Mouse (Mus musculus) heart, embryonic 15.5 days (tissue): Measurements from ENCODE around the gene Otog. TPM values are rescaled to one million over a fixed set of nuclear protein-coding genes. Genes with fewer than 3 reads are reported as not detected.

Experiments used
- ATAC-seq: fragments of 200-750 bp; cut with Nextera tagmentation; replicated peaks from 2 replicates; pipeline ENCODE4 v1.8.0; 2017; ENCODE audit warnings: low read depth, moderate TSS enrichment; ENCODE audit not compliant: insufficient number of reproducible peaks, insufficient read depth, low FRiP score
- H3K27ac ChIP-seq: fragments of 300-500 bp; sonication (generic); 2 replicates; pipeline ENCODE4 v1.5.1; 2015; ENCODE audit warnings: mild to moderate bottlenecking, inconsistent platforms
- H3K27me3 ChIP-seq: fragments of 300-500 bp; sonication (generic); 2 replicates; pipeline ENCODE4 v1.6.1; 2015; ENCODE audit warnings: inconsistent platforms
- H3K36me3 ChIP-seq: fragments of 300-500 bp; sonication (generic); 2 replicates; pipeline ENCODE4 v1.6.1; 2015; ENCODE audit warnings: mild to moderate bottlenecking, inconsistent platforms
- H3K4me1 ChIP-seq: fragments of 300-500 bp; sonication (generic); replicated peaks from 2 replicates; pipeline ENCODE4 v1.6.1; 2015; ENCODE audit warnings: inconsistent platforms
- H3K4me2 ChIP-seq: fragments of 300-500 bp; sonication (generic); 2 replicates; pipeline ENCODE4 v1.6.1; 2015; ENCODE audit warnings: inconsistent platforms, mild to moderate bottlenecking, moderate library complexity
- H3K4me3 ChIP-seq: fragments of 300-500 bp; sonication (generic); 2 replicates; pipeline ENCODE4 v1.5.1; 2015; ENCODE audit warnings: mild to moderate bottlenecking, inconsistent platforms
- H3K9ac ChIP-seq: fragments of 300-500 bp; sonication (generic); 2 replicates; pipeline ENCODE4 v1.6.1; 2015; ENCODE audit warnings: mild to moderate bottlenecking, inconsistent platforms
- H3K9me3 ChIP-seq: fragments of 300-500 bp; sonication (generic); replicated peaks from 2 replicates; pipeline ENCODE4 v1.6.1; 2016; ENCODE audit warnings: inconsistent platforms
- WGBS: fragments of 180-500 bp; shearing (Covaris S2); methylation state at CpG from one replicate; pipeline ENCODE4 v1.1.7; 2015; ENCODE audit warnings: mixed read lengths; 5-methylcytosine and 5-hydroxymethylcytosine counted together
- polyA plus RNA-seq: library from polyadenylated mRNA; unstranded; fragments of >200 nt; fragmentation: Nextera tagmentation; extraction: Ambion mirVana; gene quantifications from 2 replicates; pipeline ENCODE4 v1.2.1, GENCODE M21; 2015

Otog gene
- polyA plus RNA-seq, 1 experiment from 2014 or later, result not detected

DNA sequence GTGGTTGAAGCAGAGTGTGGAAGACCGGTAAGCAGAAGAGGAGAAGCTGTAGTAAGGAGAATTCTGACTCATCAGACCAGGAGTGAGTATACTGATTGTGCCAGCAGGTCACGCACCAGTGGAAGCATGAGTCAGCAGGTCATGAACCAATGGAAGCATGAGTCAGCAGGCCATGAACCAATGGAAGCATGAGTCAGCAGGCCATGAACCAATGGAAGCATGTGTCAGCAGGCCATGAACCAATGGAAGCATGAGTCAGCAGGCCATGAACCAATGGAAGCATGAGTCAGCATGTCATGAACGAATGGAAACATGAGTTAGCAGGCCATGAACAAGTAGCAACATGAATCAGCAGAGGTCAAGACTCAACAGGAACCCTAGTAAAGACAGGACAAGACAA, 80.5 kb downstream of the Otog start:
- 70% methylated on average over 3 of the region's 3 CpGs for WGBS
- Histone ChIP-seq H3K4me2 (no peak overlapping the region), H3K27me3 (no peaks in the 10 kb centered on the region), H3K4me3 (no peak overlapping the region), H3K9me3 (no peaks in the 10 kb centered on the region), H3K9ac (no peak overlapping the region), H3K27ac (no peak overlapping the region), H3K4me1 (peaks cover 8% of the 10 kb centered on the region), H3K36me3 (no peaks in the 10 kb centered on the region)
- no peak for ATAC-seq

DNA sequence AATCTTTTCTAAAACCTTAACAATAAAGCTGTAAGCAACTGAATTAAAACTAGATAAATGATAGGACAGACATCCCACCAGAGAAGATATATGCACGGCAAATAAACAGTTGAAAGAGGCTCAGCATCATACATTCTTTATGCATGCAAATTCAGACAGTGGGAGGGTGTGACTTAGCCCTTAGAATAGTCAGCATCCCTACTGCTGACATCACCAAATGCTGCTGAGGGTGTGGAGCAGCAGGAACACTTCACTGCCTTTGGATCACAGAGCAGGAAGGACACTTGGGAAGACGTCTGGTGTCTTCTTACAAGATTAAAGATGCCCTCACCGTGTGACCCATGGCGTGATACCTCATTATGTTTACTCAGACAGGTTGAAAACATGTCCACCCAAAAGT, 87.1 kb downstream of the Otog start:
- Histone ChIP-seq H3K4me2 (no peak overlapping the region), H3K27me3 (no peaks in the 10 kb centered on the region), H3K4me1 (no peaks in the 10 kb centered on the region), H3K9me3 (no peaks in the 10 kb centered on the region), H3K9ac (no peak overlapping the region), H3K27ac (no peak overlapping the region), H3K36me3 (no peaks in the 10 kb centered on the region), H3K4me3 (no peak overlapping the region)
- ATAC-seq, result no peak
- 49% methylated on average over 4 of the region's 4 CpGs for WGBS

DNA sequence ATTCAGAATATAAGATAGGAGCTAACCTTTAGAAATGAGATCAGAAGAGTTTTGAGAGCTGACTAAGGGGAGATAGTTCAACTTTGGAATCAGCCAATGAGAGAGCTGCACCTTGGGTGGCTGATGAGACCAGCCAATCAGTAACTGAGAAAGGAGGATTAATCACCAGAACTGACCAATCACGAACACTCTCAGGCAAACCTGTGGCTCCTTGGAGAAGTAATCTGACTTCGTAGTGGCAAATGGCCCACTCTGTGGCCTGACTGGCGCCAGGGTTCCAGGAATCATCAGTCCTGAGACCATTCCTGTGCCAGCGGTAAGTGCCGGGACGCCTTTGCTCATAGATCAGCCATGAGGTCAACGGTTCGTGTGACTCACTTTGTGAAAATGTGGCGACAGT, 96.6 kb downstream of the Otog start:
- H3K9ac ChIP-seq, result no peak overlapping the region
- H3K27ac ChIP-seq, result no peak overlapping the region
- H3K4me1 ChIP-seq, result no peaks in the 10 kb centered on the region
- no peaks in the 10 kb centered on the region for H3K36me3 ChIP-seq
- whole genome bisulfite sequencing, result 85% methylated on average over 9 of the region's 9 CpGs
- ATAC-seq, result no peak
- no peaks in the 10 kb centered on the region for H3K27me3 ChIP-seq
- H3K9me3 ChIP-seq, result no peaks in the 10 kb centered on the region
- H3K4me3 ChIP-seq, result no peak overlapping the region
- no peak overlapping the region for H3K4me2 ChIP-seq

DNA sequence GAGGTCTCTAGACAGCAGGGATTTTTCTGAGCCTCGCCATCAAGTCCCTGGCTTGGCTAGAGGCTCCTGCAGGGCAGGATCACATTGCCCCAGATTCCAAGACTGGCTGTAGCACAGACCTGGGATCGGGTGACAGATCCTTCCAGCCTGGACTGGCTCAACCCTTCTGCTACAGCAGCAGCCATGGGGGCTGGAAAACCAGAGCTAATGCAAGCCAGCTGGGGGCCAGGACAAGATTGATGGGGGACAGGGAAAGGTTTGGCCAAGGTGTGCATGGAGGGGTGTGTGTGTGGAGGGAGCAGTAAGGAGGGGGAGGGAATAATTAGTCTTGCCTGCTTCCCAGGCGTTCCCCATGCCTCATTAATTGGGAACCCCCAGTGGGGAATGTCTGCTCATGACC, 99.0 kb downstream of the Otog start:
- Histone ChIP-seq H3K4me3 (no peak overlapping the region), H3K4me2 (no peak overlapping the region), H3K9me3 (no peaks in the 10 kb centered on the region), H3K36me3 (no peaks in the 10 kb centered on the region), H3K9ac (no peak overlapping the region), H3K27ac (no peak overlapping the region), H3K27me3 (no peaks in the 10 kb centered on the region), H3K4me1 (no peaks in the 10 kb centered on the region)
- ATAC-seq, result no peak
- 29% methylated on average over 3 of the region's 3 CpGs for WGBS

DNA sequence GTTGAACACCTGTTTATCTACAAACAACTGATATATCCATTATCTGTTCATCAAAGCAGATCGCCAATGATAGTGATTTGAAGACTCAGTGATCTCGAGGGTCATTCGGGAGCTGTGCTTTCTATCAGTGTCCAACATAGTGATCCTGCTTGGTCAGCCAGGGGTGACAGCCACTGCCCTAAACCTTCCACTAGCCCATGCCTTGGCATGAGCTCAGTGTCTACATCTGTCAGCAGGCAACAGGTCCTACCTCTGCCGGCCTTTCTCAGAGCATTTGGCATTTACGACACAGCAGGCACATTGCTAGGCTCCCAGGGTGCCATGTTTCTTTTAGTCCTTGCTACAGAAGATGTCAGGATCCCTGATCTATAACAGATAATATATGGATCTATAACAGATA, 99.5 kb downstream of the Otog start:
- no peak overlapping the region for H3K9ac ChIP-seq
- no peak overlapping the region for H3K27ac ChIP-seq
- no peak overlapping the region for H3K4me2 ChIP-seq
- no peaks in the 10 kb centered on the region for H3K27me3 ChIP-seq
- H3K9me3 ChIP-seq, result no peaks in the 10 kb centered on the region
- WGBS, result 68% methylated on average over 5 of the region's 5 CpGs
- H3K4me3 ChIP-seq, result no peak overlapping the region
- H3K36me3 ChIP-seq, result no peaks in the 10 kb centered on the region
- H3K4me1 ChIP-seq, result no peaks in the 10 kb centered on the region
- ATAC-seq, result no peak

DNA sequence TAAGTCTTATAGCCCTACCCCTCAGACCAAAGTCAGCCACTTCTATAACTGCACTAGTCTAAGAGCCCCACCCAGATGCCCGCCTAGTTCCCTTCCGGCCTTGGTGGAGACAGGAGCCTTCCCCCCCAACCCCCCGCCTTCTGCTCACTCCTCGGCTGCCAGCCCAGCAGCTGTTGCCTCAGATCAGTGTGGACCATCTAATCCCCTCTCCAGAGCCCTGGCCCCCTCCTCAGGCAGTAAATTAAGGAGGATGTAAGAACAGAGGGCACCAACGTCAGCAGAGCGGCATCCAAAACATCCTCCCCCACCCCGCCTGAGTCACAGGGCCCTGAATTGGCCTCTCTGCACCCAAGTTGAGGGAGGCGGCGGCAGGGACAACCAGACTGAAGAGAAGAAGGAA, 100.7 kb downstream of the Otog start:
- Histone ChIP-seq H3K4me3 (no peak overlapping the region), H3K4me1 (no peaks in the 10 kb centered on the region), H3K27ac (no peak overlapping the region), H3K9me3 (no peaks in the 10 kb centered on the region), H3K27me3 (no peaks in the 10 kb centered on the region; the same call in 1 of the 2 replicates), H3K36me3 (no peaks in the 10 kb centered on the region), H3K4me2 (no peak overlapping the region), H3K9ac (no peak overlapping the region)
- 78% methylated on average over 9 of the region's 9 CpGs for WGBS
- ATAC-seq, result no peak

DNA sequence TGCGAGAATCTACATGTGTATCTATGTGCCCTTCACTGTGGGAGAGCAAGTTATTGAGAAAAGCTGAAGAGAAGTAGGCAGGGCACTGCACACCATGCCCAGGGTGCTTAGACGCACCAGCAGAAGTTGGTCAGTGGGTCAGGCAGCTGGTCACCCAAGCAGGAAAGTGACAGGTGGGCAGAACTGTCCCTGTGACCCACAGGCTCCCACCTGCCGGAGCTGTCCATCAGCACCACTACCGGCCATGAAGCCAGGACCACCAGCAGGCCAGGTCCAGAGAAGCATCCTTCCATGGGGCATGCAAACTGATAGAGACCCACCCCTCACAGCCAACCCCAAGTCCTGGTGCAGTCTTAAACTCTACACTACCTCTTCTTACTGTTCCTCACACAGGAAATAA, 106.9 kb downstream of the Otog start:
- no peak overlapping the region for H3K9ac ChIP-seq
- no peaks in the 10 kb centered on the region for H3K4me1 ChIP-seq
- no peak overlapping the region for H3K4me3 ChIP-seq
- no peak overlapping the region for H3K27ac ChIP-seq
- H3K4me2 ChIP-seq, result no peak overlapping the region
- H3K36me3 ChIP-seq, result no peaks in the 10 kb centered on the region
- peaks cover 47% of the 10 kb centered on the region for H3K27me3 ChIP-seq
- H3K9me3 ChIP-seq, result no peaks in the 10 kb centered on the region
- WGBS, result 59% methylated on average over 4 of the region's 4 CpGs
- no peak for ATAC-seq

DNA sequence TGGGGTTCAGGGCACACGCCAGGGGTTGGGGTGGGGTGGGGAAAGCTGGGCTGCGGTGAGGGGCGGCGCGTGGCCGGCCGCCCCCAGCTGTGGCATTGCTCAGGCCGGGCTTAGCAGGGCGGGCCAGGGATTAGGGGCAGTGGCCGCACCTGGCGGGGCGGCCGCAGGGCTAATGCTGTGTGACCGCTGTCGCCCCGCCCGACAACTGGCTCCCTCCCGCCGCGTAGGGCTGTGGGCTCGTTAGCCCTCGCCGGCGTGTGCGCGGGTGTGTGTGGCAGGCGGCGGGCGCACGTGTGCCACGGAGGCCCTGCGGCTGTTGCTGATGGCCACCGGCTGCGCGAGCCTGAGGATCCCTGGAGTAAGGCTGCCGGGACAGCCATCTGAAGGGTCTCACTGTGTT, 108.0 kb downstream of the Otog start:
- no peaks in the 10 kb centered on the region for H3K9me3 ChIP-seq
- no peaks in the 10 kb centered on the region for H3K36me3 ChIP-seq
- H3K4me3 ChIP-seq, result no peak overlapping the region
- H3K4me1 ChIP-seq, result no peaks in the 10 kb centered on the region
- ATAC-seq, result no peak
- H3K27ac ChIP-seq, result no peak overlapping the region
- peaks cover 49% of the 10 kb centered on the region for H3K27me3 ChIP-seq
- 5% methylated on average over 35 of the region's 36 CpGs for WGBS
- no peak overlapping the region for H3K9ac ChIP-seq
- no peak overlapping the region for H3K4me2 ChIP-seq

DNA sequence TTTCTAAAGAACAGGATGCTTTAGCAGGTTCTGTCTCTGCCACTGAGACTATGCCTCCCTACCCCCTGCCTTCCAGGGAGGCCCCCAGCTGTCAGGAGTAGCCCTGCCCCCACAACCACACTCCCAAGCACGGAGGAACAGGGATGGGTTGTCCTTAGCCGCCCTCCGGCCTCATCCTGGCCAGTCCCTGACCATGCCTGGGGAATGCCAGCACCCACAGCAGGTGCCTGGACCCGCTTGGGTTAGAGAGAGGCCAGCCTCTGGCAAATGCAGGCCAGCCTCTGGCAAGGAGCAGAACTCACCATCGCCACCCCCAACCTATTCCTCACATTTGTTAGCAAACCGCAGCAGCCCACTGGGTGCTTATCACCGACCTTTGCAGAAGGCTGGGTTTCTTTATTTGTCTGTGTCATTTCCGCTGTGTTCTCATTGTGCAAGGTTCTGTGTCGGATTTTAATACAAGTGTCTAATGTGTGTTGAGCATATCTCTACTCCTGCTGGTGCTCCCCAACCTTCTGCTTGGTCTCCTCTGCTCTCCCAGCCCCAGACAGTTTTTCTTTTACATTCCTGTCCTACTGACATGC, 109.4 kb downstream of the Otog start:
- Histone ChIP-seq H3K4me1 (no peaks in the 10 kb centered on the region), H3K9ac (no peak overlapping the region), H3K27me3 (peaks cover 49% of the 10 kb centered on the region), H3K27ac (no peak overlapping the region), H3K36me3 (no peaks in the 10 kb centered on the region), H3K4me2 (no peak overlapping the region), H3K9me3 (no peaks in the 10 kb centered on the region), H3K4me3 (no peak overlapping the region)
- ATAC-seq, result no peak
- 40% methylated on average over 9 of the region's 9 CpGs for WGBS

DNA sequence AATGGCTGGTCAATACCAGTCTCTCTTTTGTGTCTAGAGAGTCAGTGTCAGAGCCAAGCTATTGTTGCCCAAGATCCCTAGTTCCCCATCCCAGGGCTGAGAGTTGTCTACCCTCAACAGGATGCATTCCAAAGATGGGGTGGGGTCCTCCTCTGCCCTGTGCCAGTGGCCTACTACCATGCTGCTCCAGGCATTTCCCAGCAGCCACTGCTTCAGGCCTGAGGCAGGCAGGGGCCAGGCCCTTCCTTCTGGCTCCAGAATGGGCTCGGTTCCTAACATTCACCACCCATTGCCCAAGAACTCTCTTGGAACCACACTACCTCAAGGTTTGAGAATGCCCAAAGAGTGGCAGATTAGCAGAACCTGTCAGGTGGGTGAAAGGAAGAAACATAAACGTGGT, 112.0 kb downstream of the Otog start:
- H3K4me1 ChIP-seq, result no peaks in the 10 kb centered on the region
- peaks cover 43% of the 10 kb centered on the region for H3K27me3 ChIP-seq
- no peak overlapping the region for H3K27ac ChIP-seq
- WGBS, result 60% methylated on average over 2 of the region's 2 CpGs
- no peaks in the 10 kb centered on the region for H3K9me3 ChIP-seq
- H3K9ac ChIP-seq, result no peak overlapping the region
- H3K36me3 ChIP-seq, result no peaks in the 10 kb centered on the region
- no peak overlapping the region for H3K4me3 ChIP-seq
- no peak for ATAC-seq
- H3K4me2 ChIP-seq, result no peak overlapping the region

DNA sequence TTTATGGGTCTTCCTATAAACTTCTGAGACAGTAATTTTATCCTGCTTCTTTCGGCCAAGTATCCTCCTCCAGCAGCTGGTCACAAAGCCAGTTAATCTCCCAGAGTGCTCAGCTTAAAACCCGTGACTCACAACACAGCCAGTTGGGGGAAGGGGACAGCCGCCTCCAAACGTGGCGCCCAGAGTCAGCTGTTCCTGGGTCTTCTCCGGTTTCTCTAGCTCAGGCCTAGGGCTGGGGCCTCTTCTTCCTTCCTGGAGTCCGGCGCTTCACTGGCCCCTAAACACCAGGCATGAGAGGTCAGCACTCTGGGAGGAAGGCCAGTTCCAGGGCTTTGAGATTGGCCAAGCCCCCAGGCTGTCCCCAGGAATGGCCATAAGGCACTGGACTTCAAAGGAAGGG, 112.4 kb downstream of the Otog start:
- Histone ChIP-seq H3K9me3 (no peaks in the 10 kb centered on the region), H3K4me2 (no peak overlapping the region), H3K27me3 (peaks cover 38% of the 10 kb centered on the region), H3K4me1 (no peaks in the 10 kb centered on the region), H3K36me3 (no peaks in the 10 kb centered on the region), H3K9ac (no peak overlapping the region), H3K4me3 (no peak overlapping the region), H3K27ac (no peak overlapping the region)
- ATAC-seq, result no peak
- WGBS, result 54% methylated on average over 8 of the region's 8 CpGs

DNA sequence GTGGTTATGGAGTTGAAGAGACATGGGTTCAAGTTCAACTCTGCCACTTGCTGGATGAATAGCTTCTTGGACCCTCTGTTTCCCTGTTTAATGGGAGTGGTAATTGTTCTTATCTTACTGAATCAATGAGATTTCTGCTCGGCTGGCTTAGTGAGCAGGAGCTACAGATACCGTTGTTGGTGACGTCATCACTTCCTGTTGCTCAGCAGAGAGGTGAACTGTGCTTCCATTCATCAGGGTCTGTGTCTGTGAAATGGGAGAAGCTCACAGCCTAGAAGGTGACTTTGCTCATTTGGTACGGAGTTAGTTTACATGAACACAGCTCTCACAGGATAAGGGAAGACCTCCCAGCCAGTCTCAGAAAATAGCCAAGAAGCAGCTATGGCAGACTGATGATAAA, 113.1 kb downstream of the Otog start:
- 42% methylated on average over 4 of the region's 4 CpGs for WGBS
- Histone ChIP-seq H3K4me3 (no peak overlapping the region), H3K27me3 (peaks cover 32% of the 10 kb centered on the region)

More for the DNA sequence above, 113.1 kb downstream of the Otog start:
- no peak for ATAC-seq
- H3K36me3 ChIP-seq, result no peaks in the 10 kb centered on the region
- no peaks in the 10 kb centered on the region for H3K4me1 ChIP-seq
- no peak overlapping the region for H3K9ac ChIP-seq
- no peak overlapping the region for H3K27ac ChIP-seq
- H3K9me3 ChIP-seq, result no peaks in the 10 kb centered on the region
- H3K4me2 ChIP-seq, result no peak overlapping the region
